Mouse (Mus musculus) heart, embryonic 14.5 days (tissue): ENCODE results near the gene Galnt14. TPM values are rescaled to one million over a fixed set of nuclear protein-coding genes. Genes with fewer than 3 reads are reported as not detected.

Experiments
- ATAC-seq: fragments of 200-750 bp; cut with Nextera tagmentation; 2 replicates; pipeline ENCODE4 v1.8.0; 2017; ENCODE audit warnings: low read depth, moderate TSS enrichment; ENCODE audit not compliant: insufficient number of reproducible peaks, insufficient read depth, low FRiP score
- H3K27ac ChIP-seq, 2 experiments: fragments of 200-500 bp in 1 of 2; fragments of 300-500 bp in 1 of 2; sonication (generic) in 1 of 2; replicated peaks in 1 of 2; 2 replicates each; pipeline ENCODE4 v1.5.1; 2012 to 2014; ENCODE audit warnings: low read depth in 2 of 2, low read length in 2 of 2, control low read depth in 1 of 2, mild to moderate bottlenecking in 1 of 2, mixed read lengths in 1 of 2; ENCODE audit not compliant: control insufficient read depth in 1 of 2, insufficient read depth in 1 of 2
- H3K27me3 ChIP-seq: fragments of 300-500 bp; sonication (generic); 2 replicates; pipeline ENCODE4 v1.6.1; 2014; ENCODE audit warnings: mild to moderate bottlenecking, low read length, control low read depth; ENCODE audit not compliant: control insufficient read depth, insufficient read depth
- H3K36me3 ChIP-seq: fragments of 300-500 bp; sonication (generic); 2 replicates; pipeline ENCODE4 v1.6.1; 2014; ENCODE audit warnings: mild to moderate bottlenecking, control low read depth, low read length, mixed read lengths; ENCODE audit not compliant: control insufficient read depth, insufficient read depth
- H3K4me1 ChIP-seq, 2 experiments: fragments of 200-500 bp in 1 of 2; fragments of 300-500 bp in 1 of 2; sonication (generic) in 1 of 2; 2 replicates each; pipeline ENCODE4 v1.6.1; 2012 to 2014; ENCODE audit warnings: low read length in 2 of 2, control low read depth in 1 of 2, mixed read lengths in 1 of 2; ENCODE audit not compliant: control insufficient read depth in 2 of 2, insufficient read depth in 2 of 2
- H3K4me2 ChIP-seq: fragments of 300-500 bp; sonication (generic); 2 replicates; pipeline ENCODE4 v1.6.1; 2014; ENCODE audit warnings: mild to moderate bottlenecking, low read length
- H3K4me3 ChIP-seq, 2 experiments: fragments of 200-500 bp in 1 of 2; fragments of 300-500 bp in 1 of 2; sonication (generic) in 1 of 2; 2 replicates each; pipeline ENCODE4 v1.5.1; 2012 to 2014; ENCODE audit warnings: low read length in 2 of 2, mild to moderate bottlenecking in 2 of 2, control low read depth in 1 of 2, low read depth in 1 of 2, moderate library complexity in 1 of 2; ENCODE audit not compliant: control insufficient read depth in 1 of 2, insufficient read depth in 1 of 2
- H3K9ac ChIP-seq: fragments of 300-500 bp; sonication (generic); 2 replicates; pipeline ENCODE4 v1.6.1; 2014; ENCODE audit warnings: mild to moderate bottlenecking, low read length
- H3K9me3 ChIP-seq: fragments of 300-500 bp; sonication (generic); 2 replicates; pipeline ENCODE4 v1.6.1; 2016; ENCODE audit warnings: low read length, control low read depth; ENCODE audit not compliant: control insufficient read depth
- WGBS: fragments of 180-500 bp; shearing (Covaris S2); extraction: QIAGEN DNeasy Blood & Tissue Kit; methylation state at CpG from one replicate; pipeline ENCODE4 v1.1.7; 2014; 5-methylcytosine and 5-hydroxymethylcytosine counted together
- polyA plus RNA-seq: library from polyadenylated mRNA; unstranded; fragments of >200 nt; fragmentation: Nextera tagmentation; extraction: Ambion mirVana; gene quantifications from 2 replicates; pipeline ENCODE4 v1.2.1, GENCODE M21; 2014

Galnt14 gene
- polyA plus RNA-seq, 1 experiment from 2014 or later: 0.82 TPM

DNA sequence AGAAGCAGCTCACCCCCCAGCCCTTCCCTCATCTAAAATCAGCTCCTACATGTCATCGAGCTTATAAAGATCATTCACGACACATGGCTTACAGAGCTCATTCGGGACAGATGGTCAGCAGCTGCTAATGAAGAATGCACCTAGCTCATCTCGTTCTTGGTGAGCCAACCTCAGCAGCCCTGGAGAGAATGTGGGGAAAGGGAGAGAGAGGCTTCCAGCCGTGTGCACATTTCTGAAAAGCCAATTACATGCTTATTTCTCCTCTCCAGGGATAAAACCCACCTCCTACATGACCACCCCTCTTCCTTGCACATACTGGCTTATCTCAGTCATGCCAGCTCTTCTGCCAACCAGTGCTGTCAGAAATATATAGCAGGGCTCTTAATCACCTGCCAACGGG, 110.3 kb downstream of the Galnt14 start:
- Histone ChIP-seq H3K9me3 (no peaks in the 10 kb centered on the region), H3K27me3 (no peaks in the 10 kb centered on the region), H3K9ac (no peak overlapping the region), H3K27ac (no peak overlapping the region), H3K4me3 (no peak overlapping the region), H3K36me3 (no peaks in the 10 kb centered on the region), H3K4me2 (no peak overlapping the region), H3K4me1 (peaks cover 5% of the 10 kb centered on the region in 2 experiments)
- WGBS: 67% methylated on average over 6 of the region's 6 CpGs
- ATAC-seq: no peak

GRCm38 (mm10) chr17:73592081-73592480, 118.2 kb downstream of the Galnt14 start:
- no peaks in the 10 kb centered on the region for H3K36me3 ChIP-seq
- H3K27ac ChIP-seq: no peak overlapping the region
- ATAC-seq: no peak
- H3K9ac ChIP-seq: no peak overlapping the region
- 75% methylated on average over 2 of the region's 2 CpGs for WGBS
- no peak overlapping the region for H3K4me3 ChIP-seq
- H3K4me1 ChIP-seq: no peaks in the 10 kb centered on the region
- H3K4me2 ChIP-seq: no peak overlapping the region
- H3K9me3 ChIP-seq: no peaks in the 10 kb centered on the region
- no peaks in the 10 kb centered on the region for H3K27me3 ChIP-seq

GRCm38 (mm10) chr17:73587573-73587972, 122.7 kb downstream of the Galnt14 start:
- Histone ChIP-seq H3K9ac (no peak overlapping the region), H3K36me3 (no peaks in the 10 kb centered on the region), H3K4me2 (no peak overlapping the region), H3K4me3 (no peak overlapping the region), H3K4me1 (peaks cover 10% of the 10 kb centered on the region in 2 experiments; a peak in 2 of 4 replicates), H3K27ac (no peak overlapping the region), H3K9me3 (no peaks in the 10 kb centered on the region), H3K27me3 (no peaks in the 10 kb centered on the region)
- no peak for ATAC-seq
- WGBS: 84% methylated on average over 6 of the region's 6 CpGs

DNA sequence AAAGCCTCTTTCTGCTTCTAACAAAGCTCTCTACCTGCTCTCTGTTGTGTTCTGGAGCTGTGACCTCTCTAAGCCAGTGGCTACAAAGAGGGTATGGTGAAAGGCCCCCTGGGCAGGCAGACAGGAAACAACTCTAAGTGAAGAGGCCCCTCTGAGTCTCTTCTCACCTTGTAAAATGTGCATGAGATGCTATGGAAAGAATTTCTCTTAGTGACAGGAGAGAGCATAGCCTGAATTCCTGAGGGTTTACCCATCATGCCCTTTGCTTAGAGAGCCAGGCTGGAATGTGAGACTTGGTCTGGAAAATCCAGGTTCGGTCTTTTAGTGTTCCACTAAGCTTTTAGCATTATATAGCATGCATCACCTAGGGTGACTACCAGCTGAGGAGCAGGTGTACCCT, 136.1 kb downstream of the Galnt14 start:
- H3K4me1 ChIP-seq: peaks cover 12 to 19% of the 10 kb centered on the region in 2 experiments
- no peaks in the 10 kb centered on the region for H3K27me3 ChIP-seq
- no peak overlapping the region for H3K4me2 ChIP-seq
- 0 out of 4 replicates have a peak overlapping the region, but pooled peaks of 1 of the 2 experiments have one; percentile 7 for H3K27ac ChIP-seq
- no peak overlapping the region for H3K9ac ChIP-seq
- H3K9me3 ChIP-seq: no peaks in the 10 kb centered on the region
- 25% methylated on average over 1 of the region's 1 CpGs for WGBS
- H3K4me3 ChIP-seq: no peak overlapping the region
- ATAC-seq: no peak
- H3K36me3 ChIP-seq: no peaks in the 10 kb centered on the region

DNA sequence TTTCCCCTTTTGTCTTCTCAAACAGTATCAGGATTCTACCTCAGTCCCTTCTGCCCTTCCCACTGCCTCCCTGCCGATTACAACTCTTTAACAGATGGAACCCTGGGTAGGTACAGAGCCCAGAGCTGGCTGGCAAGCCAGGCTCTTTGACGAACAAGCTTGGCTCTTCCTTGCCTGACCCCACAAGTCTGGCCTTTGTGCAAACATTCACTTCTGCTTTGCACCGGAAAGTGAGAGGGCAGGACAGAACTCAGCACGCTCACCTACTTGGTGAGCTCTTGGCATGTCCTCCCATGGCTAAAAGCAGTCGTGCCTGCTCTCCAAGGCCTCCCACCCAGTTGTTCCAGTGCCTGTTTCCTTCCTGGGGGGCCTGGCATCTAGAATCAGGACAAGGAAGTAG, 137.4 kb downstream of the Galnt14 start:
- no peak overlapping the region for H3K27ac ChIP-seq
- peaks cover 12 to 19% of the 10 kb centered on the region in 2 experiments for H3K4me1 ChIP-seq
- H3K9ac ChIP-seq: no peak overlapping the region
- H3K4me2 ChIP-seq: no peak overlapping the region
- H3K9me3 ChIP-seq: no peaks in the 10 kb centered on the region
- no peak overlapping the region for H3K4me3 ChIP-seq
- no peak for ATAC-seq
- no peaks in the 10 kb centered on the region for H3K36me3 ChIP-seq
- H3K27me3 ChIP-seq: no peaks in the 10 kb centered on the region
- WGBS: 76% methylated on average over 5 of the region's 5 CpGs

GRCm38 (mm10) chr17:73572440-73572839, 137.8 kb downstream of the Galnt14 start:
- 67% methylated on average over 5 of the region's 5 CpGs for WGBS
- H3K4me1 ChIP-seq: peaks cover 12 to 19% of the 10 kb centered on the region in 2 experiments
- no peaks in the 10 kb centered on the region for H3K36me3 ChIP-seq
- no peak overlapping the region for H3K4me3 ChIP-seq
- H3K9me3 ChIP-seq: no peaks in the 10 kb centered on the region
- H3K9ac ChIP-seq: no peak overlapping the region
- H3K4me2 ChIP-seq: no peak overlapping the region
- H3K27ac ChIP-seq: no peak overlapping the region
- no peaks in the 10 kb centered on the region for H3K27me3 ChIP-seq
- ATAC-seq: no peak

- H3K36me3 ChIP-seq: no peaks in the 10 kb centered on the region
- no peak for ATAC-seq
- H3K9me3 ChIP-seq: no peaks in the 10 kb centered on the region
- no peak overlapping the region for H3K4me3 ChIP-seq
- H3K27me3 ChIP-seq: no peaks in the 10 kb centered on the region
- WGBS: 58% methylated on average over 4 of the region's 4 CpGs
- H3K27ac ChIP-seq: no peak overlapping the region
- H3K4me2 ChIP-seq: no peak overlapping the region
- H3K4me1 ChIP-seq: peaks cover 12 to 19% of the 10 kb centered on the region in 2 experiments
- H3K9ac ChIP-seq: no peak overlapping the region
Observed at GRCm38 (mm10) chr17:73571961-73572360, 138.3 kb downstream of the Galnt14 start.

DNA sequence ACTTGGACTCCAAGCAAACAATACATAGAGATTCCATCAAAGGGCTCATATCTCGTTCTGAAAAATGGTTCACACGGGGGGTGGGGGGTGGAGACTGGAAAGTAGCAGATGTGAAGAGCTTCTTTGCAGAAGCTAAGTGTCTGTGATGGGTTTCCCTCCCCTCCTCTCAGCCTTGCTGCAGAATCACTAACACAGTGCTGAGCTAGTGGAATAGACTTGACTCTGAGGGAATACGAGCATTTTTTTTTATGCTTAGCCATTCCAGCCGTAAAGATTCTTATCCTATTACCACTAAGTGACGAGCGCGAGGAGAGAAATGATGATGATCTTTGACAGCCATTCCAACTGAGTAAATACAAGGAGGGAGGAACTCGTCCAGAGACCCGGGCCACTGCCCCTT, 142.0 kb downstream of the Galnt14 start:
- no peak overlapping the region for H3K27ac ChIP-seq
- H3K27me3 ChIP-seq: no peaks in the 10 kb centered on the region
- WGBS: 70% methylated on average over 9 of the region's 9 CpGs
- no peaks in the 10 kb centered on the region for H3K36me3 ChIP-seq
- H3K4me3 ChIP-seq: no peak overlapping the region
- no peak overlapping the region for H3K4me2 ChIP-seq
- H3K9ac ChIP-seq: no peak overlapping the region
- ATAC-seq: no peak
- H3K4me1 ChIP-seq: 0 out of 4 replicates have a peak, but pooled peaks cover 0 to 2% of the 10 kb centered on the region in 2 experiments
- no peaks in the 10 kb centered on the region for H3K9me3 ChIP-seq
